Mouse (Mus musculus): Measurements from ENCODE around the gene Olfr887. TPM values are rescaled to one million over a fixed set of nuclear protein-coding genes. Genes with fewer than 3 reads are reported as not detected.

The Olfr887 gene
- polyA plus RNA-seq (2016; fragmentation: Nextera tagmentation; extraction: Ambion mirVana): not detected in 2 replicates

GRCm38 (mm10) chr9:38083772-38084171 lies at the start of gene Olfr887:
TSS of gene Olfr887 (plus strand) at chr9:38084072.
- H3K4me1 ChIP-seq: no peaks in the 10 kb centered on the region
- H3K4me2 ChIP-seq (replicated peaks): no peak within 1 kb of the TSS
- no peak within 1 kb of the TSS for H3K27ac ChIP-seq
- no peaks in the 10 kb centered on the region for H3K9me3 ChIP-seq
- ATAC-seq (ENCODE audit: low FRiP score, low read depth): no peak
- H3K4me3 ChIP-seq: no peak within 1 kb of the TSS
- 81% methylated on average over 1 of the region's 1 CpGs for WGBS
- no peaks in the 10 kb centered on the region for H3K36me3 ChIP-seq
- H3K9ac ChIP-seq: no peak within 1 kb of the TSS
- no peaks in the 10 kb centered on the region for H3K27me3 ChIP-seq (replicated peaks)

DNA sequence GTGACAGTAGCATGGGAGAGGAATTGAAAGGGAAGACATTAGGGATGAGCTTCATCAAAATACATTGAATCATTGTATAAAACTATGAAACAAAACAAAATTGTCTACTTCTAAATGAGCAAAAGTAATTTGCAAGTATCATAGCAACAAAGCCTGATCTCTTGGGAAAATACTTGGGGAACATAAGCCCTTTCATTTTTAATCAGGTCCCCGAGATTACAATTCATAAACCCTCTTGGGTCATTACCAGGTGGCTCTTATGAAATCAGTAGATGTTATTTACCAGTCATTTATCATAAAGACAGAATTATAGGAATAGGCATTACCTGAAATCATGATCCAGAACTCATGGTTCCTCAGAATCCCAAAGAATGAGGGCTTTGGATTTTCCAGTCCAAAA lies 37.6 kb upstream of the Olfr887 start, which contains the start of gene Olfr884:
Gene Olfr884, plus strand, starts transcription at position 301 of the 400 bp plus-strand sequence.
- no peaks in the 10 kb centered on the region for H3K9me3 ChIP-seq
- no peak within 1 kb of the TSS for H3K27ac ChIP-seq
- no peak within 1 kb of the TSS for H3K9ac ChIP-seq
- H3K36me3 ChIP-seq: no peaks in the 10 kb centered on the region
- no peaks in the 10 kb centered on the region for H3K27me3 ChIP-seq (replicated peaks)
- ATAC-seq (ENCODE audit: low FRiP score, low read depth): no peak
- H3K4me3 ChIP-seq: no peak within 1 kb of the TSS
- H3K4me2 ChIP-seq (replicated peaks): no peak within 1 kb of the TSS
- no peaks in the 10 kb centered on the region for H3K4me1 ChIP-seq
- WGBS: 68% methylated on average over 1 of the region's 1 CpGs

- H3K27ac ChIP-seq: no peak within 1 kb of the TSS
- H3K4me3 ChIP-seq: no peak within 1 kb of the TSS
- no peak within 1 kb of the TSS for H3K9ac ChIP-seq
- no peaks in the 10 kb centered on the region for H3K27me3 ChIP-seq (replicated peaks)
- H3K9me3 ChIP-seq: no peaks in the 10 kb centered on the region
- H3K4me1 ChIP-seq: no peaks in the 10 kb centered on the region
- ATAC-seq (ENCODE audit: low FRiP score, low read depth): no peak
- 89% methylated on average over 3 of the region's 3 CpGs for WGBS
- no peak within 1 kb of the TSS for H3K4me2 ChIP-seq (replicated peaks)
- no peaks in the 10 kb centered on the region for H3K36me3 ChIP-seq
Observed at GRCm38 (mm10) chr9:38061022-38061421, 22.9 kb upstream of the Olfr887 start, which contains the start of gene Olfr885. TSS of gene Olfr885 (plus strand) at chr9:38061322.

DNA sequence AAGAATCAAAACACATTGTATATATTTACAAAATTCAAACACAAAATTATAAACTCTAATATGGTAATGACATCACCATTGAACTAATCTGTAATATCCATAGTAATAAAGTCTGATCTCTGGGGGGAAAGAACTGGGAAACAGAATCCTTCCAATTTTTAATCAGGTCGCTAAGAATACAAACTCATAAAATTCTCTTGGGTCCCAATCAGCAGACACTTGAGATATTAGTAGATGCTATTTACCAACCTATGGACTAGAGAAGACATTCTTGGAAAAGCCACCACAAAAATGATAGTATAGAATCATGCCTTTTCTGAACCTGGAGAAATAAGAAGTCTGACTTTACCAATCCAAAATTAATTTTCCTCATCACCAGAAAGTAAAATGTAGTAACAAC lies 24.0 kb downstream of the Olfr887 start, which contains the start of gene Olfr888:
Gene Olfr888, plus strand, starts transcription at position 301 of the 400 bp plus-strand sequence.
- H3K9me3 ChIP-seq: no peaks in the 10 kb centered on the region
- H3K9ac ChIP-seq: no peak within 1 kb of the TSS
- H3K4me2 ChIP-seq (replicated peaks): no peak within 1 kb of the TSS
- H3K4me1 ChIP-seq: no peaks in the 10 kb centered on the region
- no peak for ATAC-seq (ENCODE audit: low FRiP score, low read depth)
- no peaks in the 10 kb centered on the region for H3K36me3 ChIP-seq
- H3K27ac ChIP-seq: no peak within 1 kb of the TSS
- H3K27me3 ChIP-seq (replicated peaks): no peaks in the 10 kb centered on the region
- 82% methylated on average over 1 of the region's 1 CpGs for WGBS
- no peak within 1 kb of the TSS for H3K4me3 ChIP-seq

DNA sequence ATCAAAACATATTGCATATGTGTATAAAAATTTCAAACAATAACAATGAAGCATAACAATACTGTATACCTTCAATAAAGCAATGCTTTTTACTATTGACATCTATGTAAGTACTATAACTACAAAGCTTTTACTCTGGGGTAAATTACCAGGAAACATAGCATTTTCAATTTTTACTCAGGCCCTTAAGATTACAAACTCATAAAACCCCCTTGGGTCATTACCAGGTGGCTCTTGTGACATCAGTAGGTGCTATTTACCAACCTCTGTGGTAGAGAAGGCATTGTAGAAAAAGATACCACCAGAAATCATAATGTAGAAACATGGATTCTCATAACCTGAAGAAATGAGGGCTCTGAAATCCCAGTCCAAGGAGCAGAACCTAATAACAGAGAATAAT lies 31.0 kb downstream of the Olfr887 start, which contains the start of gene Olfr889:
Gene Olfr889, plus strand, starts transcription at position 301 of the 400 bp plus-strand sequence.
- Histone ChIP-seq H3K4me1 (no peaks in the 10 kb centered on the region), H3K9me3 (no peaks in the 10 kb centered on the region), H3K36me3 (no peaks in the 10 kb centered on the region), H3K9ac (no peak within 1 kb of the TSS), H3K27ac (no peak within 1 kb of the TSS), H3K4me2 (replicated peaks) (no peak within 1 kb of the TSS), H3K4me3 (no peak within 1 kb of the TSS), H3K27me3 (replicated peaks) (no peaks in the 10 kb centered on the region)
- no peak for ATAC-seq (ENCODE audit: low FRiP score, low read depth)

Other genes starting within 250 kb of the Olfr887 start
- gene Olfr877, start 229.8 kb upstream of the Olfr887 start, polyA plus RNA-seq (2016; fragmentation: Nextera tagmentation; extraction: Ambion mirVana): not detected in 2 replicates
- gene Olfr145, start 187.3 kb upstream of the Olfr887 start, polyA plus RNA-seq (2016; fragmentation: Nextera tagmentation; extraction: Ambion mirVana): not detected in 2 replicates
- gene Olfr878, start 166.2 kb upstream of the Olfr887 start, polyA plus RNA-seq (2016; fragmentation: Nextera tagmentation; extraction: Ambion mirVana): not detected in 2 replicates
- gene Olfr881, start 92.2 kb upstream of the Olfr887 start, polyA plus RNA-seq (2016; fragmentation: Nextera tagmentation; extraction: Ambion mirVana): not detected in 2 replicates
- gene Olfr883, start 58.3 kb upstream of the Olfr887 start, polyA plus RNA-seq (2016; fragmentation: Nextera tagmentation; extraction: Ambion mirVana): not detected in 2 replicates
- not detected in 2 replicates for gene Olfr884, start 37.5 kb upstream of the Olfr887 start, polyA plus RNA-seq (2016; fragmentation: Nextera tagmentation; extraction: Ambion mirVana)
- gene Olfr885, start 22.8 kb upstream of the Olfr887 start, polyA plus RNA-seq (2016; fragmentation: Nextera tagmentation; extraction: Ambion mirVana): not detected in 2 replicates
- not detected in 2 replicates for gene Olfr888, start 24.1 kb downstream of the Olfr887 start, polyA plus RNA-seq (2016; fragmentation: Nextera tagmentation; extraction: Ambion mirVana)
- gene Olfr889, start 31.1 kb downstream of the Olfr887 start, polyA plus RNA-seq (2016; fragmentation: Nextera tagmentation; extraction: Ambion mirVana): 0.09 and 0.11 TPM in 2 replicates
- gene Olfr890, start 58.4 kb downstream of the Olfr887 start, polyA plus RNA-seq (2016; fragmentation: Nextera tagmentation; extraction: Ambion mirVana): not detected in 2 replicates
- gene Olfr891, start 96.7 kb downstream of the Olfr887 start, polyA plus RNA-seq (2016; fragmentation: Nextera tagmentation; extraction: Ambion mirVana): not detected in 2 replicates
- not detected in 2 replicates for gene Olfr893, start 124.3 kb downstream of the Olfr887 start, polyA plus RNA-seq (2016; fragmentation: Nextera tagmentation; extraction: Ambion mirVana)
- not detected in 2 replicates for gene Olfr894, start 134.0 kb downstream of the Olfr887 start, polyA plus RNA-seq (2016; fragmentation: Nextera tagmentation; extraction: Ambion mirVana)
- not detected in 2 replicates for gene Olfr143, start 168.7 kb downstream of the Olfr887 start, polyA plus RNA-seq (2016; fragmentation: Nextera tagmentation; extraction: Ambion mirVana)
- not detected in 2 replicates for gene Olfr895, start 183.8 kb downstream of the Olfr887 start, polyA plus RNA-seq (2016; fragmentation: Nextera tagmentation; extraction: Ambion mirVana)
- not detected in 2 replicates for gene Olfr896-ps1, start 207.0 kb downstream of the Olfr887 start, polyA plus RNA-seq (2016; fragmentation: Nextera tagmentation; extraction: Ambion mirVana)
- gene Olfr25, start 245.0 kb downstream of the Olfr887 start, polyA plus RNA-seq (2016; fragmentation: Nextera tagmentation; extraction: Ambion mirVana): not detected in 2 replicates

All from neural tube, embryonic 12.5 days (tissue).